ENCODE assay signal across 8 mouse cellular contexts in genomic region chr12:79488590-79489242, GRCm38 (mm10).
A peak's percentile ranks its signal among the peaks of the same experiment; 100 is the strongest.
DNase-seq lines count a peak whose midpoint lies in the region; ATAC-seq lines count a peak whose summit lies in the region.

No protein-coding gene starts in this region.

- peak; percentile 29 to 47 for DNase-seq in frontal cortex, postnatal 10 days (ENCODE audit: low spot score in 2 of 2)
- DNase-seq in frontal cortex, postnatal 25 days (ENCODE audit: low spot score in 2 of 2) = no peak
- peak; percentile 93 for DNase-seq in NIH3T3 (ENCODE audit: low read depth)
- peak; percentile 74 for DNase-seq in gastrocnemius, postnatal 25 days
- peak; percentile 49 to 74 for DNase-seq in layer of hippocampus, postnatal 14 days (ENCODE audit: low spot score in 2 of 2)
- no peak for DNase-seq in thymus, postnatal 0 days (ENCODE audit: low spot score)
- DNase-seq in urinary bladder, postnatal 25 days (ENCODE audit: low spot score) = no peak

- ATAC-seq in CD4-positive, CD25-positive, alpha-beta regulatory T cell, adult 4 months = no peak

Comparison
In these comparisons a context has a peak if more than half of its experiments do, and no peak if none do; other contexts are left out.
1. DNase-seq: peak in frontal cortex, postnatal 10 days (2 of 2), NIH3T3 (single experiment), gastrocnemius, postnatal 25 days (single experiment) and layer of hippocampus, postnatal 14 days (2 of 2); none in frontal cortex, postnatal 25 days (0 of 2), thymus, postnatal 0 days (single experiment) and urinary bladder, postnatal 25 days (single experiment).